Mouse (Mus musculus): ENCODE data around the gene Yipf3. TPM values are rescaled to one million over a fixed set of nuclear protein-coding genes. Genes with fewer than 3 reads are reported as not detected.

Yipf3 gene
- polyA plus RNA-seq, 1 experiment from 2014 or later = 78.4 TPM

DNA sequence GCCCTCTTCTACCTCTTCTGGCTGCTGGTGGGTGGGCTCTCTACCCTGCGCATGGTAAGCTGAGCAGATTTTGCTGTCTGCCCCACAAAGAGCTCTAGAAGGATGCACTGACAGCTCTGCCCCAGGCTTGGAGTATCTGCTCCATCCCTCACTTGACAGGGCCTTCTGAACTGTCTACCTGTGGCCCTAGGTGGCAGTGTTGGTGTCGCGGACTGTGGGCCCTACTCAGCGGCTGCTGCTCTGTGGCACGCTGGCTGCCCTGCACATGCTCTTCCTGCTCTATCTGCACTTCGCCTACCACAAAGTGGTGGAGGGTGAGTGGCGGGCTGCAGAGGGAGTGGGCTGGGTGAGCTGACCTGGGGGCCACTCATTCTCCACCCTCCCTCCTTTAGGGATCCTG is 3.3 kb downstream of the Yipf3 start:
- ATAC-seq (replicated peaks; ENCODE audit: extremely low read depth, insufficient read depth, low FRiP score) = no peak
- 77% methylated on average over 7 of the region's 7 CpGs for WGBS
- no peaks in the 10 kb centered on the region for H3K9me3 ChIP-seq (replicated peaks; ENCODE audit: control insufficient read depth, low read length)
- H3K4me2 ChIP-seq (ENCODE audit: low read depth, low read length) = no peak overlapping the region
- H3K36me3 ChIP-seq (ENCODE audit: control insufficient read depth, insufficient read depth) = peaks cover 23% of the 10 kb centered on the region
- H3K27ac ChIP-seq (ENCODE audit: low read length) = no peak overlapping the region
- H3K4me3 ChIP-seq (ENCODE audit: low read length) = no peak overlapping the region
- no peak overlapping the region for H3K9ac ChIP-seq (ENCODE audit: low read length)
- peaks cover 26% of the 10 kb centered on the region for H3K4me1 ChIP-seq (ENCODE audit: control insufficient read depth, insufficient read depth, low read length)
- peaks cover 16% of the 10 kb centered on the region for H3K27me3 ChIP-seq (ENCODE audit: control insufficient read depth, insufficient read depth, low read length)

DNA sequence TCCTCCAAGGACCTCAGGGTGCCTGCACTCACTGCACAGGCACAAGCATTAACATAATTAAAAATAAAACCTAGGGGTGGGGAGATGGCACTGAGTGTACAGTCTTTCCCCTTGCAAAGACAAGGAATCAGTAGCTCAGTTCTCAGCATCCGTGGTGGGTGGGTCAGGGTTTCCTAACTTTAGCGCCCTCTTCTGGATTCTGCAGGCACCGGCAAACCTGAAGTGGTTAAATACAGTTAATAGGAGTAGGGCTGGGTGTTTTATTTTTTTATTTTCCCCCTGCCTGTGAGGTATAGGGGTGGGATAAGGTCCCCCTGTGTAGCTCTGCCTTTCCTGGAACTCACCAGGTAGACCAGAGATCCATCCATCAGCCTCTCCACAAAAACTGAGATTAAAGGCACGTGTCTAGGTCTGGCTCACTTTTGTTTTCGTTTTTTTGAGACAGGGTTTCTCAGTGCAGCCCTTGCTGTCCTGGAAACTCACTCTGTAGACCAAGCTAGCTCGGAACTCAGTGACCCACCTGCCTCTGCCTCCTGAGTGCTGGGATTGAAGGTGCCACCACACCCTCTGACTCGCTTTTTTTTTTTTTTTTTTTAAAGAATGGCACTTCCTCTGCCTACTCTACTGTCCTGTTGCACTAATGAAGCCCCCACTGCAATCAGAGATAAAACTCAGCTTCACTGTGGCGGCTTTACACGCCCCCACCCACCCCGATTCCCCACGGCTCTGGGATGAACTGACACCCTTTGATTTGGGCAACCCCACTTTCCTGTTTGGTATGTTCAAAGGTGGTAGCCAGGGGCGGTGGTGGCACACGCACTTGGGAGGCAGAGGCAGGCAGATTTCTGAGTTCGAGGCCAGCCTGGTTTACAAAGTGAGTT is 4.9 kb downstream of the Yipf3 start:
- 56% methylated on average over 14 of the region's 14 CpGs for WGBS
- Histone ChIP-seq H3K4me1 (ENCODE audit: control insufficient read depth, insufficient read depth, low read length) (peaks cover 17% of the 10 kb centered on the region), H3K4me3 (ENCODE audit: low read length) (peak overlapping the region; percentile 78), H3K9me3 (replicated peaks; ENCODE audit: control insufficient read depth, low read length) (0 out of 2 replicates have a peak, but pooled peaks cover 3% of the 10 kb centered on the region), H3K9ac (ENCODE audit: low read length) (peak overlapping the region; percentile 72; the same call in 1 of the 2 replicates), H3K36me3 (ENCODE audit: control insufficient read depth, insufficient read depth) (peaks cover 28% of the 10 kb centered on the region), H3K27ac (ENCODE audit: low read length) (no peak overlapping the region), H3K27me3 (ENCODE audit: control insufficient read depth, insufficient read depth, low read length) (peaks cover 16% of the 10 kb centered on the region), H3K4me2 (ENCODE audit: low read depth, low read length) (peak overlapping the region; percentile 100)
- no peak for ATAC-seq (replicated peaks; ENCODE audit: extremely low read depth, insufficient read depth, low FRiP score)

DNA sequence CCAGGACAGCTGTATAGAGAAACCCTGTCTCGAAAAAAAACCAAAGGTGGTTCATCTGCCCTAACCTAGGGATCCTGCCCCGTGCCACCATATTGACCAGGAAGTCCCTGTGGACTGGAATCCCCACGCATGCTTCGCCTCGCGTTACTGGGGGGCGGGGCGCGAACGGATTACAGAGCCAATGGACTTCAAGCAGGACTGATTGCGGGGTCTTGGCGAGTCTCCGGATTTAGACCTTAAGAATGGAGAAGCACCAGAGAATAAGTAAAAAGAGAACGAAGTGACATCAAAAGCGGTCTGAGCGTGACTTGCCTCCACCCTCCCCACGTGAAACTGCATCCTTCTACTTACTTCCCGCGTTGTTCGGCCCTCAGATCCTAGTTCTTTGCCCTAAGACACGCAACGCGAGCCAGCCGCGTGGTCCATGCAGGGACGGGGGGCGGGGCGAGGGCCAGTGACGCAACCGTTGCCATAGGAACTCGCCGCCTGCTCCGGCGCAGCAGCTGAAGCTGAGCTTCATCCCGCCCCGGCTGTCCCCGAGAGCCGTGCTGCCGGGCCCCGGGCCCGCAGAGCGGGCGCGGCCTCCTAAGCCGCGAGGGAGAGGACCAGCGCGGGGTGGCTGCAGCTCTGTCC is 5.7 kb downstream of the Yipf3 start, which contains the start of gene Lrrc73:
TSS of gene Lrrc73 (plus strand) at position 80 of the 633 bp plus-strand sequence.
- Histone ChIP-seq H3K9me3 (replicated peaks; ENCODE audit: control insufficient read depth, low read length) (0 out of 2 replicates have a peak, but pooled peaks cover 3% of the 10 kb centered on the region), H3K4me1 (ENCODE audit: control insufficient read depth, insufficient read depth, low read length) (peaks cover 16% of the 10 kb centered on the region), H3K27ac (ENCODE audit: low read length) (no peak within 1 kb of the TSS), H3K9ac (ENCODE audit: low read length) (peak within 1 kb of the TSS; percentile 72), H3K4me2 (ENCODE audit: low read depth, low read length) (peak within 1 kb of the TSS; percentile 100), H3K36me3 (ENCODE audit: control insufficient read depth, insufficient read depth) (peaks cover 36% of the 10 kb centered on the region), H3K27me3 (ENCODE audit: control insufficient read depth, insufficient read depth, low read length) (peaks cover 16% of the 10 kb centered on the region), H3K4me3 (ENCODE audit: low read length) (peak within 1 kb of the TSS; percentile 78)
- WGBS = 2% methylated on average over 47 of the region's 48 CpGs
- peak; percentile 74 for ATAC-seq (replicated peaks; ENCODE audit: extremely low read depth, insufficient read depth, low FRiP score)

DNA sequence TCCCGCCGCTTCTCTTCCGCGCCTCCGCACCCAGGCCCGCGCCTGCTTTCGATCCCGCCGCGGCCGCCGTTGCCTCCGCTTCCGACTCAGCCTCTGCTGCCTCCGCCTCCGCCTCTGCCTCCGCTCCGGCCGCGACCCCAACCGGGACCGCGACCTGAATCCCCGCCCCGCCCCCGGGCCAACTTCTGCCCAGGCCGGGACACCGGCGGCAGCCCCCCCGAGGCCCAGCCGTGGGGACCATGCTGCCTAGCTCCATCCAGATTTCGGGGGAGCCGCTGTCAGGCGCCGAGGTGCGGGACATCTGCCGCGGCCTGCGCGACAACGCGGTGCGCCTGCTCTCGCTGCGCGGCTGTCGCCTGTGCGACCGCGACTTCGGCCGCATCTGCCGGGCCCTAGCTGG is 6.2 kb downstream of the Yipf3 start:
- WGBS = under 1% methylated on average over 51 of the region's 54 CpGs
- H3K36me3 ChIP-seq (ENCODE audit: control insufficient read depth, insufficient read depth) = peaks cover 41% of the 10 kb centered on the region
- no peak overlapping the region for H3K27ac ChIP-seq (ENCODE audit: low read length)

DNA sequence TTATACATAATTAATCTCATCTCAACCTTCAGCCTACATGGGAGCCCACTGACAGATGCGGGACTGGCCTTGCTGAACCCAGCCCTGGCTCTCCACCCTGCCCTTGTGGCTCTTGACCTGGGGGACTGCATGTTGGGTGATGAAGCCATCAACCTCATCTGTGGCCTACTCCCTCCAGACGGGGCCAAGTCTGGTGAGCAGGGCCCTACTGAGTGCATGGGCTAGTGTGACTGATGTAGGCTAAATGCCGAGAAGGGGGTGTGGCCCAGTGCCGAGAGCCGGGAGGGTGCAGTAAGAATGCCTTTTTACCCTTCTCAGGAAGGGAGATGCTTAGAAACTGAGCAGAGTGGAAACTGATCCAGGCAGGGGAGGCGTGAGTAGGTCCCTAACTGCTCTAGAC is 7.3 kb downstream of the Yipf3 start:
- 32% methylated on average over 6 of the region's 6 CpGs for WGBS
- Histone ChIP-seq H3K4me1 (ENCODE audit: control insufficient read depth, insufficient read depth, low read length) (peaks cover 5% of the 10 kb centered on the region), H3K27me3 (ENCODE audit: control insufficient read depth, insufficient read depth, low read length) (peaks cover 16% of the 10 kb centered on the region), H3K36me3 (ENCODE audit: control insufficient read depth, insufficient read depth) (peaks cover 48% of the 10 kb centered on the region), H3K4me3 (ENCODE audit: low read length) (no peak overlapping the region), H3K4me2 (ENCODE audit: low read depth, low read length) (no peak overlapping the region), H3K27ac (ENCODE audit: low read length) (no peak overlapping the region), H3K9ac (ENCODE audit: low read length) (no peak overlapping the region), H3K9me3 (replicated peaks; ENCODE audit: control insufficient read depth, low read length) (0 out of 2 replicates have a peak, but pooled peaks cover 3% of the 10 kb centered on the region)
- no peak for ATAC-seq (replicated peaks; ENCODE audit: extremely low read depth, insufficient read depth, low FRiP score)

More for the DNA sequence above, 6.2 kb downstream of the Yipf3 start:
- Histone ChIP-seq H3K4me3 (ENCODE audit: low read length) (peak overlapping the region; percentile 78), H3K9me3 (replicated peaks; ENCODE audit: control insufficient read depth, low read length) (0 out of 2 replicates have a peak, but pooled peaks cover 3% of the 10 kb centered on the region), H3K9ac (ENCODE audit: low read length) (peak overlapping the region; percentile 72), H3K27me3 (ENCODE audit: control insufficient read depth, insufficient read depth, low read length) (peaks cover 16% of the 10 kb centered on the region), H3K4me2 (ENCODE audit: low read depth, low read length) (peak overlapping the region; percentile 100), H3K4me1 (ENCODE audit: control insufficient read depth, insufficient read depth, low read length) (peaks cover 11% of the 10 kb centered on the region)
- ATAC-seq (replicated peaks; ENCODE audit: extremely low read depth, insufficient read depth, low FRiP score) = no peak; the same call in 1 of the 2 replicates

DNA sequence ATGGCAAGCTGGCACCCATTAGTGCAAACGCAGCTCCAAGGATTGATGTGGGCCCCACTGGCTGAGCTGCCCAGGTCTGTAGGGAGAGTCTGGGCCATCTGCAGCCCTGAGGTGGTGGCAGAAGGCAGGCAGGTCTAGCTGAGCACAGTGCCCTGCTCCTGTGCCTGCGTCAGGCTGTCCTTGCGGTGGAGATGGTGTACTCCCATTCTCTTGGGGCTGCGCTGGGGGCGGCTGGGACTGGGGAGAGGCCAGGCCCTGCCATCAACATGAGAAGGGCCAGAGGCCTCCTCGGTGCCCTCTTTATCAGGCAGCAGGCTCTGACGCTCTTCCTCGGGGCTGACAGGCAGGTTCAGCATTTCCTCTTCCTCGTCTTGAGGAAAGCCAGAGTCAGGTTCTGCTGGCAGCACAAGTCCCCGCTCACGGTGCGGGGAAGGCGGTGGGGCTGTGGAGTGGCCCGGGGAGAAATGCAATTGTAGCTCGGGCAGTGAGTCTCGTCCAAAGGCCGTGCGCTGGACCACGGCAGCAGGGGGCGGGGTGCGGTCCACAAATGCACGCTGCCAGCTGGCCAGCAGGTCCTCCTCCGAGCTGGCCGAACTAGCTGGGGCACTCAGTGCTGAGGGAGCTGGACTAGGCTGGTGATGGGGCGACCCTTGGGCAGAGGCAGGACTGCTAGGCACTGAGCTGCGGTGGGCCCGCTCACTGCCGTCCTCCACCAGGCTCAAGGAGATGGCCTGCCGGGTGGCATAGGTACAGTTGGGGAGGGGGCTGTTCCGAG is 10.6 kb downstream of the Yipf3 start:
- H3K36me3 ChIP-seq (ENCODE audit: control insufficient read depth, insufficient read depth) = peaks cover 60% of the 10 kb centered on the region

DNA sequence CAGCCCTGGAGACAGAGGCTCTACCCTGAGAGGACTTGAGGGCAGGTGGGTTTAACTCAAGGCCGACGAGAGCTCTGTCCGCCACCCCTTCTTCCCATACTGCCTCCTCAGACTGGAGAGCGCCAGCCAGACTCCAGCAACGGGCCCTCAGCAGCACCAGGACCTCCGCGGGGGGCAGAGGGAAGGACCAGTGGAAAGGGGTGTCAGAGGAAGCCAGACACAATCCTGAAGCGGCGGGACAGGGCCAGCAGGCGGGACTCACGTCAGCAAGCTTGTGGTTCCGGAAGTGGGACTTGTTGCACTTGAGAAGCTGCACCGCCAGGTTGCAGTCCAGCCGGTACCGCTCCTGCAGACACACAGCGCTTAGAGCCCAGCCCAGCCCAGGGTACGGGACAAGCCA is 11.8 kb downstream of the Yipf3 start:
- no peak for ATAC-seq (replicated peaks; ENCODE audit: extremely low read depth, insufficient read depth, low FRiP score)
- WGBS = 83% methylated on average over 17 of the region's 17 CpGs
- Histone ChIP-seq H3K4me3 (ENCODE audit: low read length) (no peak overlapping the region), H3K9ac (ENCODE audit: low read length) (no peak overlapping the region), H3K36me3 (ENCODE audit: control insufficient read depth, insufficient read depth) (peaks cover 69% of the 10 kb centered on the region), H3K9me3 (replicated peaks; ENCODE audit: control insufficient read depth, low read length) (0 out of 2 replicates have a peak, but pooled peaks cover 3% of the 10 kb centered on the region), H3K4me1 (ENCODE audit: control insufficient read depth, insufficient read depth, low read length) (no peaks in the 10 kb centered on the region), H3K4me2 (ENCODE audit: low read depth, low read length) (no peak overlapping the region), H3K27ac (ENCODE audit: low read length) (no peak overlapping the region), H3K27me3 (ENCODE audit: control insufficient read depth, insufficient read depth, low read length) (peaks cover 8% of the 10 kb centered on the region)

More for the DNA sequence above, 10.6 kb downstream of the Yipf3 start:
- Histone ChIP-seq H3K9me3 (replicated peaks; ENCODE audit: control insufficient read depth, low read length) (0 out of 2 replicates have a peak, but pooled peaks cover 3% of the 10 kb centered on the region), H3K4me2 (ENCODE audit: low read depth, low read length) (no peak overlapping the region), H3K4me1 (ENCODE audit: control insufficient read depth, insufficient read depth, low read length) (peaks cover 2% of the 10 kb centered on the region), H3K4me3 (ENCODE audit: low read length) (no peak overlapping the region), H3K9ac (ENCODE audit: low read length) (no peak overlapping the region), H3K27ac (ENCODE audit: low read length) (peak overlapping the region; percentile 25; the same call in 1 of the 2 replicates), H3K27me3 (ENCODE audit: control insufficient read depth, insufficient read depth, low read length) (peaks cover 16% of the 10 kb centered on the region)
- ATAC-seq (replicated peaks; ENCODE audit: extremely low read depth, insufficient read depth, low FRiP score) = no peak
- 80% methylated on average over 30 of the region's 30 CpGs for WGBS

DNA sequence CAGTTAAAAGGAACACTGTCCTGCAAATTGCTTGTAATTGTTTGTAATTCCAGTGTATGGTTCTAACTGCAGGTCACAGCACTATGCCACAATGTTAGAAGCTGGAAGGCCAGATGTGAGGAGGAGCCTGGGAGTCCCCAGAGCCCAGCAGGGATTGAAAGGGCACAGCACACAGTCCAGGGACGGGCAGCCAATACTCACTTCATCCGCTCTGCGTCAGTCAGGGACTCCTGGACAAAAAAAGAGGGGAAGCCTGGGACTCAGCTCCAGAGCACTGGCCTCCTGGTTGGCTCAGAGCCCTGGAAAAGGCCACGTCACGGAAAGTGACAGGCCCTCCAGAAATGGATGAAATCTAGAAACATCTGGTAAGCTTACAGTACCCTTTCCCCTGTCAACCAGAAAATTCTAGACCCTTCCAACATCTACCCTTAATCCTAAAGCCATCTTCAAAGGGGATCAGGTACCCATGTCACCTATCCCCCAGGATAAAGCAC is 14.4 kb downstream of the Yipf3 start:
- Histone ChIP-seq H3K9ac (ENCODE audit: low read length) (no peak overlapping the region), H3K27me3 (ENCODE audit: control insufficient read depth, insufficient read depth, low read length) (no peaks in the 10 kb centered on the region), H3K4me1 (ENCODE audit: control insufficient read depth, insufficient read depth, low read length) (peaks cover 10% of the 10 kb centered on the region; the same call in 1 of the 2 replicates), H3K4me3 (ENCODE audit: low read length) (no peak overlapping the region), H3K4me2 (ENCODE audit: low read depth, low read length) (no peak overlapping the region), H3K36me3 (ENCODE audit: control insufficient read depth, insufficient read depth) (peaks cover 69% of the 10 kb centered on the region), H3K9me3 (replicated peaks; ENCODE audit: control insufficient read depth, low read length) (no peaks in the 10 kb centered on the region), H3K27ac (ENCODE audit: low read length) (no peak overlapping the region)
- no peak for ATAC-seq (replicated peaks; ENCODE audit: extremely low read depth, insufficient read depth, low FRiP score)
- WGBS = 82% methylated on average over 5 of the region's 5 CpGs

Measured in heart, embryonic 16.5 days (tissue).